8 mouse cellular contexts compared by ENCODE assay signal in genomic region chr7:25277998-25278340, GRCm38 (mm10). TPM values are rescaled to one million over a fixed set of nuclear protein-coding genes. Genes with fewer than 3 reads are reported as not detected.
DNase-seq lines count a peak whose midpoint lies in the region; ATAC-seq and TF ChIP-seq lines count a peak whose summit lies in the region.

No protein-coding gene starts in this region.

- peak overlapping the region; percentile 100 for H3K27ac ChIP-seq in kidney, embryonic 15.5 days
- H3K27ac ChIP-seq in cortical plate, adult 2 months (ENCODE audit: insufficient read depth, low read length), result peak overlapping the region; percentile 39; the same call in 1 of the 2 replicates
- H3K27ac ChIP-seq in hindbrain, embryonic 16.5 days (ENCODE audit: low read depth, low read length), result peak overlapping the region; percentile 65
- H3K27ac ChIP-seq in midbrain, embryonic 16.5 days (ENCODE audit: low read length), result peak overlapping the region; percentile 100

- TF ChIP-seq CTCF in cortical plate, adult 2 months (IDR thresholded peaks at IDR 0.05; ENCODE audit: extremely low read depth, insufficient read depth, low read length), result no peak

- peak overlapping the region; percentile 53 for H3K9ac ChIP-seq in kidney, embryonic 15.5 days
- peak overlapping the region; percentile 1 for H3K9ac ChIP-seq in hindbrain, embryonic 16.5 days (ENCODE audit: low read depth, low read length)
- peak overlapping the region; percentile 90; the same call in 1 of the 2 replicates for H3K9ac ChIP-seq in midbrain, embryonic 16.5 days (ENCODE audit: low read depth, low read length)

- TF ChIP-seq POLR2A in cortical plate, adult 2 months (IDR thresholded peaks at IDR 0.05; ENCODE audit: extremely low read depth, insufficient read depth, low read length), result no peak

- peak overlapping the region; percentile 90 for H3K4me2 ChIP-seq in kidney, embryonic 15.5 days
- H3K4me2 ChIP-seq in hindbrain, embryonic 16.5 days (ENCODE audit: low read length), result peak overlapping the region; percentile 73
- peak overlapping the region; percentile 81 for H3K4me2 ChIP-seq in midbrain, embryonic 16.5 days (ENCODE audit: low read length)

- no peaks in the 10 kb centered on the region for H3K27me3 ChIP-seq in kidney, embryonic 15.5 days
- no peaks in the 10 kb centered on the region for H3K27me3 ChIP-seq in hindbrain, embryonic 16.5 days (replicated peaks; ENCODE audit: control insufficient read depth, insufficient read depth, low read length)
- no peaks in the 10 kb centered on the region for H3K27me3 ChIP-seq in midbrain, embryonic 16.5 days (ENCODE audit: control insufficient read depth, insufficient read depth, low read depth, low read length)

- peak overlapping the region; percentile 72 for H3K4me3 ChIP-seq in kidney, embryonic 15.5 days (replicated peaks)
- H3K4me3 ChIP-seq in cortical plate, adult 2 months (ENCODE audit: insufficient read depth, low read length), result peak overlapping the region; percentile 40; the same call in 1 of the 2 replicates
- H3K4me3 ChIP-seq in hindbrain, embryonic 16.5 days (ENCODE audit: low read length), result peak overlapping the region; percentile 59
- peak overlapping the region; percentile 66 for H3K4me3 ChIP-seq in midbrain, embryonic 16.5 days (ENCODE audit: low read depth, low read length)

- WGBS in kidney, embryonic 15.5 days, result 12% methylated on average over 4 of the region's 4 CpGs
- 15% methylated on average over 4 of the region's 4 CpGs for WGBS in hindbrain, embryonic 16.5 days
- WGBS in midbrain, embryonic 16.5 days, result 17% methylated on average over 4 of the region's 4 CpGs

- H3K9me3 ChIP-seq in kidney, embryonic 15.5 days (replicated peaks), result no peaks in the 10 kb centered on the region
- H3K9me3 ChIP-seq in hindbrain, embryonic 16.5 days (ENCODE audit: control insufficient read depth, low read length), result no peaks in the 10 kb centered on the region
- H3K9me3 ChIP-seq in midbrain, embryonic 16.5 days (replicated peaks; ENCODE audit: control insufficient read depth, low read length, poor library complexity, severe bottlenecking), result no peaks in the 10 kb centered on the region

- intact Hi-C loops in left cerebral cortex, postnatal 10 days (cut with DNase I), result no loop called here

- H3K36me3 ChIP-seq in kidney, embryonic 15.5 days, result peaks cover 9% of the 10 kb centered on the region; the same call in 1 of the 2 replicates
- H3K36me3 ChIP-seq in hindbrain, embryonic 16.5 days (ENCODE audit: control insufficient read depth, insufficient read depth, low read length), result peaks cover 5% of the 10 kb centered on the region; the same call in 1 of the 2 replicates
- H3K36me3 ChIP-seq in midbrain, embryonic 16.5 days (ENCODE audit: control insufficient read depth, insufficient read depth, low read length), result peaks cover 8% of the 10 kb centered on the region

- DNase-seq in kidney, postnatal 14 days, result no peak
- DNase-seq in urinary bladder, postnatal 14 days (ENCODE audit: low spot score), result no peak
- DNase-seq in left cerebral cortex, postnatal 10 days (ENCODE audit: extremely low spot score in 1 of 2, low spot score in 2 of 2), result no peak
- no peak for DNase-seq in adrenal gland, postnatal 4 days (ENCODE audit: low spot score in 2 of 2)

- no peak for ATAC-seq in kidney, embryonic 15.5 days (replicated peaks; ENCODE audit: low FRiP score)
- no peak for ATAC-seq in hindbrain, embryonic 16.5 days
- ATAC-seq in midbrain, embryonic 16.5 days, result no peak

- H3K4me1 ChIP-seq in kidney, embryonic 15.5 days, result peaks cover 75% of the 10 kb centered on the region
- peaks cover 14% of the 10 kb centered on the region for H3K4me1 ChIP-seq in cortical plate, adult 2 months (ENCODE audit: control insufficient read depth, insufficient read depth, low read length)
- H3K4me1 ChIP-seq in hindbrain, embryonic 16.5 days (ENCODE audit: control insufficient read depth, insufficient read depth, low read depth, low read length), result peaks cover 45% of the 10 kb centered on the region
- H3K4me1 ChIP-seq in midbrain, embryonic 16.5 days (ENCODE audit: control insufficient read depth, insufficient read depth, low read length), result peaks cover 62% of the 10 kb centered on the region

RNA-seq across cellular contexts. Expression of gene Cic, which starts 10.5 kb away (rescaled TPM):
- polyA plus RNA-seq in kidney, embryonic 15.5 days (2015; fragmentation: Nextera tagmentation; extraction: Ambion mirVana), result 28.2 and 32.4 TPM in 2 replicates
- 89.6 and 94.1 TPM in 2 replicates for polyA plus RNA-seq in cortical plate, adult 2 months (2012; rRNA removed)
- 31.0 and 36.4 TPM in 2 replicates for polyA plus RNA-seq in hindbrain, embryonic 16.5 days (2015; fragmentation: Nextera tagmentation; extraction: Ambion mirVana)
- 33.8 and 38.8 TPM in 2 replicates for polyA plus RNA-seq in midbrain, embryonic 16.5 days (2015; fragmentation: Nextera tagmentation; extraction: Ambion mirVana)
- 100 to 1,000 TPM; 244 to 271 TPM for total RNA-seq in left cerebral cortex, postnatal 10 days (2021)
- 100 to 1,000 TPM; 162 to 174 TPM for total RNA-seq in adrenal gland, postnatal 4 days (2021)

RNA-seq across cellular contexts. Expression of gene Pafah1b3, which starts 19.8 kb away (rescaled TPM):
- 181 and 191 TPM in 2 replicates for polyA plus RNA-seq in kidney, embryonic 15.5 days (2015; fragmentation: Nextera tagmentation; extraction: Ambion mirVana)
- polyA plus RNA-seq in cortical plate, adult 2 months (2012; rRNA removed), result 20.5 and 24.5 TPM in 2 replicates
- 566 and 571 TPM in 2 replicates for polyA plus RNA-seq in hindbrain, embryonic 16.5 days (2015; fragmentation: Nextera tagmentation; extraction: Ambion mirVana)
- polyA plus RNA-seq in midbrain, embryonic 16.5 days (2015; fragmentation: Nextera tagmentation; extraction: Ambion mirVana), result 672 and 703 TPM in 2 replicates
- total RNA-seq in left cerebral cortex, postnatal 10 days (2021), result 10 to 100 TPM; 64.1 to 67.5 TPM
- 10 to 100 TPM; 62.9 to 70.0 TPM for total RNA-seq in adrenal gland, postnatal 4 days (2021)

RNA-seq across cellular contexts. Expression of gene Prr19, which starts 23.2 kb away (rescaled TPM):
- 0.90 and 1.0 TPM in 2 replicates for polyA plus RNA-seq in kidney, embryonic 15.5 days (2015; fragmentation: Nextera tagmentation; extraction: Ambion mirVana)
- polyA plus RNA-seq in cortical plate, adult 2 months (2012; rRNA removed), result 0.08 and 0.13 TPM in 2 replicates
- 4.7 and 4.8 TPM in 2 replicates for polyA plus RNA-seq in hindbrain, embryonic 16.5 days (2015; fragmentation: Nextera tagmentation; extraction: Ambion mirVana)
- polyA plus RNA-seq in midbrain, embryonic 16.5 days (2015; fragmentation: Nextera tagmentation; extraction: Ambion mirVana), result 4.3 and 5.6 TPM in 2 replicates
- under 1 TPM in 1 of 2 experiments, not detected in 1; 0.28 TPM for total RNA-seq in left cerebral cortex, postnatal 10 days (2021)
- not detected for total RNA-seq in adrenal gland, postnatal 4 days (2021)

RNA-seq across cellular contexts. Expression of gene Erf, which starts 27.4 kb away (rescaled TPM):
- polyA plus RNA-seq in kidney, embryonic 15.5 days (2015; fragmentation: Nextera tagmentation; extraction: Ambion mirVana), result 16.9 and 17.9 TPM in 2 replicates
- 47.2 and 48.6 TPM in 2 replicates for polyA plus RNA-seq in cortical plate, adult 2 months (2012; rRNA removed)
- 3.7 and 4.3 TPM in 2 replicates for polyA plus RNA-seq in hindbrain, embryonic 16.5 days (2015; fragmentation: Nextera tagmentation; extraction: Ambion mirVana)
- 2.3 and 2.8 TPM in 2 replicates for polyA plus RNA-seq in midbrain, embryonic 16.5 days (2015; fragmentation: Nextera tagmentation; extraction: Ambion mirVana)
- total RNA-seq in left cerebral cortex, postnatal 10 days (2021), result 10 to 100 TPM; 47.7 to 55.1 TPM
- 10 to 100 TPM; 47.5 to 50.4 TPM for total RNA-seq in adrenal gland, postnatal 4 days (2021)

RNA-seq across cellular contexts. Expression of gene Tmem145, which starts 27.9 kb away (rescaled TPM):
- polyA plus RNA-seq in kidney, embryonic 15.5 days (2015; fragmentation: Nextera tagmentation; extraction: Ambion mirVana), result 0.68 and 0.87 TPM in 2 replicates
- 116 and 129 TPM in 2 replicates for polyA plus RNA-seq in cortical plate, adult 2 months (2012; rRNA removed)
- 78.7 and 85.0 TPM in 2 replicates for polyA plus RNA-seq in hindbrain, embryonic 16.5 days (2015; fragmentation: Nextera tagmentation; extraction: Ambion mirVana)
- polyA plus RNA-seq in midbrain, embryonic 16.5 days (2015; fragmentation: Nextera tagmentation; extraction: Ambion mirVana), result 83.8 and 98.0 TPM in 2 replicates
- total RNA-seq in left cerebral cortex, postnatal 10 days (2021), result 10 to 100 TPM; 89.2 to 91.0 TPM
- total RNA-seq in adrenal gland, postnatal 4 days (2021), result 1 to 10 TPM; 4.0 to 5.4 TPM

Comparison
In these comparisons a context has a peak if more than half of its experiments do, and no peak if none do; other contexts are left out.
1. H3K27ac ChIP-seq: peak in every context shown above with its lines; median percentile 100 in kidney, embryonic 15.5 days; 100 in midbrain, embryonic 16.5 days; 65 in hindbrain, embryonic 16.5 days; 39 in cortical plate, adult 2 months.
2. H3K9ac ChIP-seq: peak in every context shown above with its lines; median percentile 90 in midbrain, embryonic 16.5 days; 53 in kidney, embryonic 15.5 days; 1 in hindbrain, embryonic 16.5 days.